In genomic region chr1:65407441-65407840, GRCm38 (mm10) we compare ENCODE assay signal across 16 mouse cellular contexts.
"Had no signal": no experiment of that assay in that cellular context is flagged by ENCODE, and none has a peak within 500 bp of the region (broad histone marks: within the 10 kb centered on the region; RNA-seq: fewer than 3 reads in every experiment).

No protein-coding gene starts in this region.

- H3K27ac ChIP-seq: layer of hippocampus, adult 2 months; left cerebral cortex, adult 2 months; limb, embryonic 10.5 days; liver, embryonic 14.5 days; macrophage; midbrain, embryonic 15.5 days; neural tube, embryonic 12.5 days had no signal

- H3K9ac ChIP-seq: liver, embryonic 14.5 days; midbrain, embryonic 15.5 days; neural tube, embryonic 12.5 days had no signal

- ATAC-seq: inflammation-experienced regulatory T-cells, adult 6 months; intestine, postnatal 0 days; lung, postnatal 0 days; midbrain, embryonic 15.5 days had no signal

- DNase-seq: lung, adult 2 months; retina, postnatal 1 day; thymus, adult 18-20 months; thymus, postnatal 14 days had no signal

- H3K9me3 ChIP-seq: limb, embryonic 10.5 days; midbrain, embryonic 15.5 days; neural tube, embryonic 12.5 days had no signal

- H3K27me3 ChIP-seq: megakaryocyte, embryonic 14.5 days; midbrain, embryonic 15.5 days; neural tube, embryonic 12.5 days had no signal

- H3K36me3 ChIP-seq: limb, embryonic 10.5 days; midbrain, embryonic 15.5 days; neural tube, embryonic 12.5 days had no signal

- H3K4me3 ChIP-seq: layer of hippocampus, adult 2 months; left cerebral cortex, adult 2 months; limb, embryonic 10.5 days; megakaryocyte, embryonic 14.5 days; midbrain, embryonic 15.5 days; neural tube, embryonic 12.5 days had no signal

- H3K4me1 ChIP-seq: limb, embryonic 10.5 days; megakaryocyte, embryonic 14.5 days; midbrain, embryonic 15.5 days; neural tube, embryonic 12.5 days had no signal

- H3K4me2 ChIP-seq: midbrain, embryonic 11.5 days; midbrain, embryonic 15.5 days; neural tube, embryonic 12.5 days had no signal
